Mouse (Mus musculus): Measurements from ENCODE around the gene Jak1.
A peak's percentile ranks its signal among the peaks of the same experiment; 100 is the strongest.

The Jak1 gene

GRCm38 (mm10) chr4:101192241-101192976, 72.7 kb downstream of the Jak1 start:
- DNase-seq (ENCODE audit: low spot score in 2 of 2): no peak

DNA sequence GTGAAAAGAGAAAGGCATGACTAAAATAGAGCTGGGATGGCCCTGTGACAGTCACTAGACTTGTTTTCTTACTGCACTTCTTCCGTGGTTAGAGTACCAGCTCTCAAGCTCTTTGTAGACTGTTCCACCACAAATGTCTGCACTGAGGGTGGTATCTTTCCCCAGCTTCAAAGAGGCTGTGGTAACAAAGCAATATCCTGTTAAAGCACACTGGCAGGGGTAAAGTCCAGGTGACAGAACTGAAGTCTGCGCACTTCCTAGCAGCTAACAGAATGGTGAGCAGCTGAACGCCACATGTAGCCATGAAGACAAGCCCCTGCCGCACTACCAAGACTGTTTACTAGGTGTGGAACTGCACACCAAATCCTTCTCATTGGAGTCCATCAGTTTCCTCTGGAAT, 77.7 kb downstream of the Jak1 start:
- no peak for DNase-seq (ENCODE audit: low spot score in 2 of 2)

GRCm38 (mm10) chr4:101186591-101186990, 78.5 kb downstream of the Jak1 start:
- no peak for DNase-seq (ENCODE audit: low spot score in 2 of 2)

DNA sequence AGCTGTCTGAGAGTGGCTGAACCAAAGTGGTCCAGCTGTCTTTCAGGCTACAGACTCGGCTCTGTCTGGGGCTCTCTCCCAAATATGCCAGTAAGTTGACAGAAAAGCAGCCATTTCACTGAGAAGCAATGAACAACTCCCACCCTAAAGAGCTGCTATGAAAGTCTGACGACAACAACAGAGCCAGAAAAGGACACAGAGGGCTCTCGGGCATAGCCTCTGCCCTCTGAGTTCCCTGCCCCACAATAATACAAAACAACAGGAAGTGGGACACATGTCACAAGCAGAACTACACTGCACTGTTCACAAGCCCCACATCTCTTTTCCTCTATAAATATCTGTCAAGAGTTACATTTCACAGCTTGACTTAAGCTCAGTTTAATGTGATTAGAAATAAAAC, 79.9 kb downstream of the Jak1 start:
- DNase-seq (ENCODE audit: low spot score in 2 of 2): no peak

DNA sequence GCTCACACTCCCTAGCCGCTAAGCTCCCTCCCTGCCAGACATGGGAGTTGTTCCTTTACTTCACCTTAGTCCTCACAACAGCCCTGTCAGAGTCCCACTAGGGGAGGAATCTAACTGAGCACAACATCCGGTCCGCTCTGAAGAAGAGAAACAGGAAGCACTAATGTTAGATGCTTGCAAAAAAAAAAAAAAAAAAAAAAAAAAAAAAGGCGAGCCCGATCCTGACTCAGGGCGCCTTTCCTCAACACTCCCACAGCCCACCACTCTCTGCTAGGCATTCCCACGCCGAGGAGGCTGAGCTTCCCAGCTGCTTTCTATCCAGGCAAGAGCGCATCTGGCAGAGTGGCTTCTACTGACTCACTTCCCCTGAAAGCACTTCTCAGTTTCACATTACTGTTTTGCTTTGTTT, 82.5 kb downstream of the Jak1 start:
- DNase-seq (ENCODE audit: low spot score in 2 of 2): peak in 1 of 2 experiments; percentile 28

DNA sequence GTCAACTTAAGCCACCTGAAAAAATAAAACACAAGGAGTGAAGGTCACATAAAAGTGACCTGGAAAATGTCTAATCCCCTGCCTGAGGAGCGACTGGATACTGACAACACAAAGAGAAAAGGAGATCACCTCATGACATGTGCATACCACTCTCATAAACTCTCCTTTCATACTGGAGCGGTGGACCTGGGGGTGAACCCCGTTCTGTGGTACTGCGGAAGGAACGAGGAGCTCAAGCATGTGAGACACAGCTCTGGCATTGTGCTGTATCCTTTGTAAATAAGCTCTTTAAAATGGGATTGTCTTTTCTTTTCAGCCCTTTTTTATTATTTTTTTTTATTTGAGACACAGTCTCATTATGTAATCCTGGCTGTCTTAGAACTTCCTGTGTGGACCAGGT, 84.4 kb downstream of the Jak1 start:
- no peak for DNase-seq (ENCODE audit: low spot score in 2 of 2)

GRCm38 (mm10) chr4:101179836-101180235, 85.2 kb downstream of the Jak1 start:
- DNase-seq (ENCODE audit: low spot score in 2 of 2): no peak

DNA sequence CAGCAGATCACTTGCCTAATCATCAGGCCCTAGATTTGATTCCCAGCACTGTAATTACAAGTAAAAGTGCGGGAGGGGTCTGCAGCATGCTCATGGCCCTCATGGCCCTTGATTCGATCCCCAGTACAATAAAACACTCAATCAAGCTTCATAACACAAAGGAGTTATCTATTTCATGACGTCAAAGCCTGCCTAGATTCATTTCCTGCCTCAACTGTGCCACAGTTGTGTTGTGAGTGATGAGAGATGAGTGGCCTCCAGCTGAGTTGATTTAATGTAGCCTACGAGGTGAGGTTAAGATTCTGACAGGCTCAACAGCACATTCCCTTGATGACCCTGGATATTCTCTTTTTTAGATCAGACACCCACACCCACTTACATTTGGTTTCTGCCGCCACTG, 86.0 kb downstream of the Jak1 start:
- DNase-seq (ENCODE audit: low spot score in 2 of 2): no peak

DNA sequence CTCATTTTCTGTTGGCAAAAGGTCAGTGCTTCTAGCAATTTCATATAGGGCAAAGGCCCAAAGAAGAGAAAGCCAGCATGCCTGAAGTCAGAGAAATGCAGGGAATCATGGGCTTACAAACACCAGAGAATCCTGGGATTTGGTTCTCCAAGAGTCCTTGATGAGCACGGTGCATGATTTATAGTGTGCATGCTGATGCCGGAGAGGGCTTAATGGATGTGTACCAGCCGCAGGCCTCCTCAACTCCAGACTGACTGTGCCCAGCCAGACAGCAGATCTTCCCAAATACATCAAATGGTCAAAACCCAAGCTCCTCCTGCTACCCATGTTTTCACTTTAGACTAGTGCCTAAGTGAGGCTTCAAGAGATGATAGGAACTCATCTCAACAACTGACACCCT, 87.3 kb downstream of the Jak1 start:
- DNase-seq (ENCODE audit: low spot score in 2 of 2): no peak

DNA sequence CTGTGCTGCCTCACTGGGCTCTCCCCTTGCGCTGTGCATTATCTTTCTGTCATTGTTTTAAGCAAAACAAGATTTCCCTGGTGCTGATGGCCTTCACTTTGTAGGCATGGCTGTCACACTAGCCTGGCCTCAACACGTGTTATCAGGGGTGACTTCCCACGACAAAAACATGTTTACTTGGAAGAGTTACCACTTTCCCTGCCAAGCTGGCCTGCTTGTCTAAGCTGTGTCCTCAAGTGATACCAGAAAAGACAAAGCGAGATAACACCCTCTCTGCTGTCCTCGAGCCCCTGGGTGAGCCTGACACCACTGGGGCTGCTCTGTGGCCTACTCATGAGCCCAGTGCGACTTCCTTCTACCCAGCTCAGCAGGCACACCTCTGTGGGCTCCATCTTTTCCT, 89.0 kb downstream of the Jak1 start:
- no peak for DNase-seq (ENCODE audit: low spot score in 2 of 2)

GRCm38 (mm10) chr4:101174916-101175625, 90.0 kb downstream of the Jak1 start:
- no peak for DNase-seq (ENCODE audit: low spot score in 2 of 2)

DNA sequence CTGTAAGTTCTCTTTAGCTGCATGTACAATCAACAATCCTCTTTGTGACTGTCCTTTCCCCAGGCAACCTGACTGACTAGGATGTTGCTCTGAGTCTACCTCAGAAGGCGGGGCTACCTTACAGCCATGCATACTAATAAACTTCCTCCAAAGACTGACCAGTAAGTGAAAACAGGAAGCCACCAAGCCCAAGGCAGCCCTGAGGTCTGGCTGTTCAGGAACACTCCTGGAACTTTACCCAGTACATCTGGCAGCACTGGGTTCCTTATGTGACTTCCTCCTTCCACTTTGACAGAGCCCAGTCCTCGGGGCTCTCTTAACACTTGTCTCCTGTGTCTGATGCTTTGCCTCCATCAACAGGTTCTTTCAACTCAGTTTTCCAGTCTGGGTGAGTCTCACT, 92.3 kb downstream of the Jak1 start:
- DNase-seq (ENCODE audit: low spot score in 2 of 2): no peak

GRCm38 (mm10) chr4:101168189-101168778, 96.8 kb downstream of the Jak1 start:
- DNase-seq (ENCODE audit: low spot score in 2 of 2): peak in 1 of 2 experiments; percentile 27

- no peak for DNase-seq (ENCODE audit: low spot score in 2 of 2)
Observed at GRCm38 (mm10) chr4:101167777-101168176, 97.3 kb downstream of the Jak1 start.

GRCm38 (mm10) chr4:101165776-101166175, 99.3 kb downstream of the Jak1 start:
- DNase-seq (ENCODE audit: low spot score in 2 of 2): no peak

- no peak for DNase-seq (ENCODE audit: low spot score in 2 of 2)
Observed at GRCm38 (mm10) chr4:101164673-101165072, 100.4 kb downstream of the Jak1 start.

GRCm38 (mm10) chr4:101164189-101164588, 100.9 kb downstream of the Jak1 start:
- no peak for DNase-seq (ENCODE audit: low spot score in 2 of 2)

GRCm38 (mm10) chr4:101160821-101161220, 104.3 kb downstream of the Jak1 start:
- DNase-seq (ENCODE audit: low spot score in 2 of 2): no peak

DNA sequence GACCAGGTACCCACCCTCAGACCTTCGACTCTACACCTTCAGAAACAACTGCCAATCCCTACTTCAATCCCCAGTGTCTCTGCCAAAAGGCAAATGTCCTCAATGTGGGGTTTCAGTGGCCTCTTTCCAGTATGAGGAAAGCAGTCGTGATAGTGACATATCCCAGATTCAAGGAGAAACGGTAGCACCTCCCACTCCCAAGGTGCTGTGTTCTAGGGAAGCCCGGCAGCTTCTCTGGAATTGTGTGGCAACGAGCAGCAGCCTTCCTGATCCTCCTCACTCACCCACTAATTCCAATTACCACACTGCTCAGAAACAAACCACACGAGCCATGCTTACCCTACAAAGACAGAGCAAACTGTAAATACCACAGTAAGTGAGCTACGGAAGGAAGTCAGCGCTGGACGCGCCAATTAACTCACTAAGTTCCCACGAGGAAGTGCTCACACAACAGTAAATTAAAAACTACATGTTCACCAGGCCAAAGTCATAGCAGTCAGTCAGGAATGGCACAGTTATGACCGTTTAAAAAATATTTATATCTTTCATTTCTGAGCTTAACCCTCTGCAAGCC, 105.8 kb downstream of the Jak1 start:
- no peak for DNase-seq (ENCODE audit: low spot score in 2 of 2)

DNA sequence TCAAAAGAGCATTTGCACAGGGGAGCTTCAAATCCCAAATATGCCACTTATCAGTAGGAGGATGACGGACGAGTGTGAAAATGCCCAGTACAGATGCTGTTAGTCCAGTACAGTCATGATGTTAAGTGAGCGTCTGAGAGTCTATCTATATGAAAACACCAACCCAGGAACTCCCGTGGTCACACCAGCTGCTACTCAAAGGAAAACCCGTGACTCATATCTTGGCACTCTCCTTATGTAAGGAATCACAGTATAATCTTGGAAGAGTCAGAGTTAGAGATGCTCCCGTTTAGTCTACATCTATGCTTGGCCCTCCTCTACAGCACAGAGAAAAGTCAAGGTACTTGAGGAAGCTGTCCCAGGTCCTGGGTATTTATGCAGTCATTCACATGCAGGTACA, 106.8 kb downstream of the Jak1 start:
- no peak for DNase-seq (ENCODE audit: low spot score in 2 of 2)

DNA sequence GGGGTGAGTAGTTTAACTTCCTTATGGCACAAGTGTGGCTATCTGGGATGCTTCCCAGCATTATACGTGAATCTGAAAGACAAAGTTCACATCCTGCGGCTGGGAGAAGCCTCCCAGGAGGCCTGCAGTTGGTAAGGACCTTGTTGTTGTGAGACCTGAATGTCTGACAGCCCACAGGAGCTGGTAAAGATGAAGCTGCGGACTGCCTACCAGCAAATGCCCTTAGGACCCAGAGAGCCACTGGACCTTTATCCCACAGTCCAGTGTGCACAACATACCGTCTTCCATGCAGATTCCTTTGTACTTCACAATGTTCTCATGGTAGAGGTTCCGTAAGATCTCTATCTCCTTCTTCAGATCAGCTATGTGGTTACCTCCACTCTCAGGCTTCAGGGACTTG, 107.6 kb downstream of the Jak1 start:
- no peak for DNase-seq (ENCODE audit: low spot score in 2 of 2)

GRCm38 (mm10) chr4:101155541-101155940, 109.5 kb downstream of the Jak1 start:
- DNase-seq (ENCODE audit: low spot score in 2 of 2): no peak

Measured in spleen, postnatal 14 days (tissue).